Mouse (Mus musculus) hindbrain, embryonic 14.5 days (tissue): ENCODE data around the gene Ltbp4. TPM values are rescaled to one million over a fixed set of nuclear protein-coding genes. Genes with fewer than 3 reads are reported as not detected.

ENCODE experiments used
- ATAC-seq: fragments of 200-750 bp; cut with Nextera tagmentation; 2 replicates; pipeline ENCODE4 v1.8.0; 2017; ENCODE audit warnings: moderate number of reproducible peaks, mild to moderate bottlenecking, moderate TSS enrichment, moderate library complexity; ENCODE audit not compliant: low FRiP score
- DNase-seq: peaks from one replicate; pipeline ENCODE4 v3.0.0-alpha.2; 2015; ENCODE audit warnings: low spot score
- H3K27ac ChIP-seq: fragments of 300-500 bp; sonication (generic); 2 replicates; pipeline ENCODE4 v1.5.1; 2014; ENCODE audit warnings: mild to moderate bottlenecking, moderate library complexity
- H3K27me3 ChIP-seq: fragments of 300-500 bp; sonication (generic); 2 replicates; pipeline ENCODE4 v1.6.1; 2014; ENCODE audit warnings: mild to moderate bottlenecking, low read length, mixed read lengths; ENCODE audit not compliant: control insufficient read depth, insufficient read depth
- H3K36me3 ChIP-seq: fragments of 300-500 bp; sonication (generic); replicated peaks from 2 replicates; pipeline ENCODE4 v1.6.1; 2014; ENCODE audit not compliant: control insufficient read depth, insufficient read depth
- H3K4me1 ChIP-seq: fragments of 300-500 bp; sonication (generic); replicated peaks from 2 replicates; pipeline ENCODE4 v1.6.1; 2014; ENCODE audit warnings: antibody characterized with exemption, low read length, mixed read lengths; ENCODE audit not compliant: control insufficient read depth, insufficient read depth
- H3K4me2 ChIP-seq: fragments of 300-500 bp; sonication (generic); replicated peaks from 2 replicates; pipeline ENCODE4 v1.6.1; 2014; ENCODE audit warnings: mild to moderate bottlenecking, moderate library complexity
- H3K4me3 ChIP-seq: fragments of 300-500 bp; sonication (generic); replicated peaks from 2 replicates; pipeline ENCODE4 v1.5.1; 2014; ENCODE audit warnings: mild to moderate bottlenecking, low read length
- H3K9ac ChIP-seq: fragments of 300-500 bp; sonication (generic); 2 replicates; pipeline ENCODE4 v1.6.1; 2014
- H3K9me3 ChIP-seq: fragments of 300-500 bp; sonication (generic); 2 replicates; pipeline ENCODE4 v1.6.1; 2016; ENCODE audit warnings: low read length; ENCODE audit not compliant: control insufficient read depth
- WGBS: fragments of 180-500 bp; shearing (Covaris S2); extraction: QIAGEN DNeasy Blood & Tissue Kit; methylation state at CpG from one replicate; pipeline ENCODE4 v1.1.7; 2014; 5-methylcytosine and 5-hydroxymethylcytosine counted together
- polyA plus RNA-seq: library from polyadenylated mRNA; unstranded; fragments of >200 nt; fragmentation: Nextera tagmentation; extraction: Ambion mirVana; gene quantifications from 2 replicates; pipeline ENCODE4 v1.2.1, GENCODE M21; 2014

Gene Ltbp4
- polyA plus RNA-seq, 1 experiment from 2014 or later: 10.4 TPM

- H3K9me3 ChIP-seq: no peaks in the 10 kb centered on the region
- ATAC-seq (peak; percentile 75; the same call in 1 of the 2 replicates), DNase-seq (peak; percentile 64)
- no peaks in the 10 kb centered on the region for H3K27me3 ChIP-seq
- no peak overlapping the region for H3K9ac ChIP-seq
- no peak overlapping the region for H3K4me3 ChIP-seq
- H3K27ac ChIP-seq: no peak overlapping the region
- H3K4me1 ChIP-seq: no peaks in the 10 kb centered on the region
- 7% methylated on average over 8 of the region's 8 CpGs for WGBS
- peaks cover 25% of the 10 kb centered on the region for H3K36me3 ChIP-seq
- 0 out of 2 replicates have a peak overlapping the region, but pooled peaks have one; percentile 20 for H3K4me2 ChIP-seq
Measured at GRCm38 (mm10) chr7:27285698-27286066, 51.8 kb downstream of the Ltbp4 start.

DNA sequence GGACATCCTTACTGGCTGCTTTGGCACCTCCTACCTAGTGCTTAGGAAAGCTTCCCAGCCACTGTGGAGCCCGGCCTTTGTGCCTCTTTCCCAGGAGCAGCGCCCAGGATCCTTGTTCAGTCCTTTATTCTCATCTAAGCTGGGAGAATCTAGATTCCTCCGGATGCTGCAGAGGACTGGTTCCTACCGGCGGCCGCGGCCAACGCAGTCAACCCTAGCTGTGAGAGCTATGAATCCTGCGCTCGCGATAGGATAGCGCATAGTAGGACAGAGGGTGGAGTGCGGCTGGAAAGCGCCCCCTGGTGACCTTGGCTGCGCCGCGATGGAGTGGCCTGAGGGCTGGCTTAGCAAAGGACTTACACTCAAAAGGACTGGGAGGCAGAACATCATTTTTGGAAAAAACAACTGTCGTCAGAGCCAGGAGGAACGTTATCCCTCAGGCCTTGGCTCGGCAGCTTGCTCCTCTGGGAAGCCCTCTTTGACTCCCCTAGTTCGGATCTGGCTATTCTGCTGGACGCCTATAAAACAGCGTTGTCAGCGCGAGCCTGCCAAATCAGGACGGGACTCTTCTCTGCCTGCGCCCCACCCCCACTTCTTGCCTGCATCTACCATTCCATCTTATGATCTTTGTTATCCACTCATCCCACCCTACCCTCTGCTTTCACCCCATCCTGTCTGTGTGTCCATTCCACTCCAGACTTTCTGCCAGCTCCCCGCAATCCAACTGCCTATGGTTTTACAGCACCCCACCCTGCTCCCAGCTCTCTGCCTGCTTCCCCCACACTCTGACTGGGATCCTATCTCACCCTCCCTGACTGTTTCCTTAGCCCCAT lies 52.4 kb downstream of the Ltbp4 start:
- WGBS: under 1% methylated on average over 28 of the region's 28 CpGs
- Histone ChIP-seq H3K9ac (no peak overlapping the region), H3K27me3 (no peaks in the 10 kb centered on the region), H3K4me1 (no peaks in the 10 kb centered on the region), H3K9me3 (no peaks in the 10 kb centered on the region), H3K4me3 (0 out of 2 replicates have a peak overlapping the region, but pooled peaks have one; percentile 8), H3K4me2 (peak overlapping the region; percentile 20; the same call in 1 of the 2 replicates), H3K27ac (no peak overlapping the region), H3K36me3 (peaks cover 31% of the 10 kb centered on the region)
- peak; percentile 49; the same call in 1 of the 2 replicates for ATAC-seq
- no peak for DNase-seq

DNA sequence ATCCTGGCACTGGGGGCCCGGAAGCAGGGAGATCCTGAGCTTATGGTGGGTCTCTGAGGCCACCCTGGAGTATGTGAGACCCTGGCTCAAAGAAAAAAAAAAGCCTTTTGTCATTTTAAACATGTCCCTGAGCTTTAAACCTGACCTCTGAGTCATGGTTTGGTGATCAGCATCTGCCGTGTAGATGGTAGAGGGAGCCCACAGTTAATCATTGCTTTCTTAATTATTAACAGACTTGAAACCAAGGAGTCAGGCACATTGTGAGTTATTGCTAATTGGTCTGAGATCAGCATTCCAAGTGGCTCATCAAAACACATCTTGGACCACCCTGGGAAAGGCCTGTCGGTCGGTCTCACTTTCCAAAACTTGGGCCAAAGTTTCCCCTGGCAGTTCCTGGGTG lies 55.3 kb downstream of the Ltbp4 start:
- Histone ChIP-seq H3K4me3 (no peak overlapping the region), H3K27ac (no peak overlapping the region), H3K27me3 (no peaks in the 10 kb centered on the region), H3K4me2 (no peak overlapping the region), H3K36me3 (peaks cover 59% of the 10 kb centered on the region), H3K4me1 (no peaks in the 10 kb centered on the region), H3K9me3 (no peaks in the 10 kb centered on the region), H3K9ac (no peak overlapping the region)
- WGBS: 59% methylated on average over 4 of the region's 4 CpGs
- ATAC-seq (no peak), DNase-seq (no peak)

- 73% methylated on average over 13 of the region's 13 CpGs for WGBS
- no peaks in the 10 kb centered on the region for H3K27me3 ChIP-seq
Measured at GRCm38 (mm10) chr7:27281717-27282116, 55.8 kb downstream of the Ltbp4 start.

GRCm38 (mm10) chr7:27277191-27277590 lies 60.3 kb downstream of the Ltbp4 start:
- Histone ChIP-seq H3K27me3 (no peaks in the 10 kb centered on the region), H3K4me2 (no peak overlapping the region), H3K27ac (no peak overlapping the region), H3K4me1 (no peaks in the 10 kb centered on the region), H3K9ac (no peak overlapping the region), H3K9me3 (no peaks in the 10 kb centered on the region), H3K36me3 (peaks cover 98% of the 10 kb centered on the region), H3K4me3 (no peak overlapping the region)
- 91% methylated on average over 3 of the region's 3 CpGs for WGBS
- ATAC-seq (no peak), DNase-seq (no peak)

More at GRCm38 (mm10) chr7:27281717-27282116, 55.8 kb downstream of the Ltbp4 start:
- Histone ChIP-seq H3K9me3 (no peaks in the 10 kb centered on the region), H3K4me2 (no peak overlapping the region), H3K9ac (no peak overlapping the region), H3K36me3 (peaks cover 65% of the 10 kb centered on the region), H3K4me3 (no peak overlapping the region), H3K4me1 (no peaks in the 10 kb centered on the region), H3K27ac (no peak overlapping the region)
- DNase-seq (no peak), ATAC-seq (no peak)

DNA sequence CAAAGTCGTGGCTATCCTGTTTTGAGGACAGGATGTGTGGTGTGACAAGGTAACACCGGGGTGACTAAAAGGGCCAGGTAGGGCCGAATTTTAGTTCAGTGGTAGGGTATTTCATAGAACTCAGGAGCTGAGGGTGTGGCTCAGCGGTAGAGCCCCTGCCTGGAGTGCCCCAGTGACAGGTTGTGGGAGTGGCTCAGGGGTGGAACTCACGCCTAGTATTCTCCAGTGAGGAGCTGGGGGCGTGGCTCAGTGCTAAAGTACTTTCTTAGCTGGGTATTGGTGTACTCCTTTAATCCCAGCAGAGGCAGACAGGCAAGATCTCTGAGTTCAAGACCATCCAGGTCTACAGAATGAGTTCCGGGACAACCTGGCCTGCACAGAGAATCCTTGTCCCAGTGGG lies 61.5 kb downstream of the Ltbp4 start:
- H3K36me3 ChIP-seq: peaks cover 98% of the 10 kb centered on the region
- H3K4me1 ChIP-seq: no peaks in the 10 kb centered on the region
- ATAC-seq (no peak), DNase-seq (no peak)
- no peaks in the 10 kb centered on the region for H3K9me3 ChIP-seq
- no peak overlapping the region for H3K4me2 ChIP-seq
- H3K27me3 ChIP-seq: no peaks in the 10 kb centered on the region
- H3K4me3 ChIP-seq: no peak overlapping the region
- no peak overlapping the region for H3K27ac ChIP-seq
- 69% methylated on average over 7 of the region's 7 CpGs for WGBS
- H3K9ac ChIP-seq: no peak overlapping the region

DNA sequence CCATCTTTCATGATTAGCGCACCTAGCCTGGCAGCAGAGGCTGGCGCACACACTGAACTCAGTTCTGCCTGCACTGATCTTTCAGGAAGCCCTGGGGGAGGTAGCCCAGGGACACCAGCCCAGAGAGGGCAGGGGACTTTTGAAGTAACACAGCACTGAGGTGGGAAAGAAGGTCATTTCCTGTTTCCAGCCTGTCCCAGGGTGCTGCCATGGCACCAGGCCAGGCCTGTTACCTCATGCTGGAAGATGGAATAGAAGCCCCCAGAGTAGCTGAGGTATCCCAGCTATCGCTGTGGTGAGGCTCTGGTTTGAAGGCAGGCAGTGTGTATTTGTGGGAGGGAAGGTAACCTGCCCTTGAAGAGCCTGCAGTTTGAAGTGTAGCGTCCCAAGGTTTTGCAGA lies 62.6 kb downstream of the Ltbp4 start:
- Histone ChIP-seq H3K4me3 (no peak overlapping the region), H3K9me3 (no peaks in the 10 kb centered on the region), H3K27me3 (no peaks in the 10 kb centered on the region), H3K4me2 (no peak overlapping the region), H3K36me3 (peaks cover 98% of the 10 kb centered on the region), H3K27ac (no peak overlapping the region), H3K9ac (no peak overlapping the region), H3K4me1 (no peaks in the 10 kb centered on the region)
- ATAC-seq (no peak), DNase-seq (no peak)
- WGBS: 92% methylated on average over 4 of the region's 4 CpGs

DNA sequence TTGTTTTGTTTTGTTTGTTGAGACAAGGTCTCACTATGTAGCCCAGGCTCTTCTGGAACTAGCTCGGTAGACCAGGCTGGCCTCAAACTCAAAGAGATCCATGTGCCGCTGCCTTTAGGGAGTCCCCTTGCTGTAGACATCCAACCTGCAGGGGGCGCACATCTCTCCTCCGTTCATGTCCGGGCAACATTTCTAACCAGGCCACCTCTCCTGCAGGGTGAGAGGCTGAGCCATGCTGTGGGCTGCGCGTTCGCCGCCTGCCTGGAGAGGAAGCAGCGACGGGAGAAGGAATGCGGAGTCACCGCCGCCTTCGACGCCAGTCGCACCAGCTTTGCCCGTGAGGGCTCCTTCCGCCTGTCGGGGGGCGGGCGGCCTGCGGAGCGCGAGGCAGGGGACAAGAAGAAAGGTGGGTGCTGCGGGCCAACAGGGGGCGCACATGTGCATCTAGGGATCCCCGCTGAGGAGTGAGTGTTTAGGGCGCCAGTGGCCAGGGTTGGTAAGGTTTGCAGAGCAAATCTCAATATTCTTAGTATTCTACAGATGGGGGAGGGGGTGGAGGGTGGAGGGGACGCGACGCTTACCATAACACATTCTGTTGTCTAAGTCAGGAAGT lies 63.6 kb downstream of the Ltbp4 start:
- Histone ChIP-seq H3K9me3 (no peaks in the 10 kb centered on the region), H3K27me3 (no peaks in the 10 kb centered on the region), H3K4me1 (no peaks in the 10 kb centered on the region), H3K4me3 (no peak overlapping the region), H3K36me3 (peaks cover 98% of the 10 kb centered on the region), H3K4me2 (no peak overlapping the region), H3K27ac (no peak overlapping the region), H3K9ac (no peak overlapping the region)
- 57% methylated on average over 32 of the region's 32 CpGs for WGBS
- no peak for DNase-seq
- ATAC-seq: no peak

DNA sequence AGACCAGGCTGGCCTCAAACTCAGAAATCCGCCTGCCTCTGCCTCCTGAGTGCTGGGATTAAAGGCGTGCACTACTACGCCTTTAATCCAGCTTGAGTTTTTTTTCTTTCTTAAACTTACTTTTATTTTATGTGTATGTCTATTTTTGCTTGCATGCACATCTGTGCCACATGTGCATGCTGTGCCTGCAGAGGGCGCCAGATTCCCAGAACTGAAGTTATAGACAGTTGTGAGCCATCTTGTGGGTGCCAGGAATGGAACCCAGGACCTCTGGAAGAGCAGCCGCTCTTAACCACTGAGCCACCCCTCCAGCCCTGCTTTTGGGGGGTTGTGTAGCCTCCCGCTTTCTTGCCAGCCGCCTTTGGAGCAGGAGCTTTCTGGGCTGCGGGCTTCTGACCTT lies 66.1 kb downstream of the Ltbp4 start:
- Histone ChIP-seq H3K36me3 (peaks cover 98% of the 10 kb centered on the region), H3K27me3 (no peaks in the 10 kb centered on the region), H3K4me1 (no peaks in the 10 kb centered on the region), H3K9ac (no peak overlapping the region), H3K9me3 (no peaks in the 10 kb centered on the region), H3K4me3 (no peak overlapping the region), H3K4me2 (no peak overlapping the region), H3K27ac (no peak overlapping the region)
- 91% methylated on average over 8 of the region's 8 CpGs for WGBS
- ATAC-seq (no peak), DNase-seq (no peak)
